Mouse (Mus musculus) c-Kit-positive CD71-negative TER-119-negative erythroid progenitor cells, embryonic 14.5 days (primary cell): ENCODE measurements at regions not wholly inside any gene's neighbourhood (a gene's known extent, or its start where the extent isn't known, plus 50 kb on each side); places are given as distances from the start of the nearest gene placed in this dataset.

Experiments used
- DNase-seq: peaks from one replicate; pipeline ENCODE4 v3.0.0-alpha.2; 2013; ENCODE audit warnings: low read depth

- no peak for DNase-seq
Measured at GRCm38 (mm10) chr6:94336168-94336567, 52.5 kb upstream of the Magi1 start.
